Mouse (Mus musculus) liver, embryonic 12.5 days (tissue): ENCODE data around the gene Fam129c. TPM values are rescaled to one million over a fixed set of nuclear protein-coding genes. Genes with fewer than 3 reads are reported as not detected.
A peak's percentile ranks its signal among the peaks of the same experiment; 100 is the strongest.

Experiments
- ATAC-seq: fragments of 200-750 bp; cut with Nextera tagmentation; 2 replicates; pipeline ENCODE4 v1.8.0; 2017; ENCODE audit warnings: moderate number of reproducible peaks, mild to moderate bottlenecking, moderate library complexity
- H3K27ac ChIP-seq: fragments of 300-500 bp; sonication (generic); 2 replicates; pipeline ENCODE4 v1.5.1; 2016; ENCODE audit warnings: mild to moderate bottlenecking
- H3K27me3 ChIP-seq: fragments of 300-500 bp; sonication (generic); replicated peaks from 2 replicates; pipeline ENCODE4 v1.6.1; 2016; ENCODE audit warnings: mild to moderate bottlenecking, moderate library complexity
- H3K36me3 ChIP-seq: fragments of 300-500 bp; sonication (generic); 2 replicates; pipeline ENCODE4 v1.6.1; 2016; ENCODE audit warnings: mild to moderate bottlenecking, moderate library complexity
- H3K4me1 ChIP-seq: fragments of 300-500 bp; sonication (generic); 2 replicates; pipeline ENCODE4 v1.6.1; 2016
- H3K4me2 ChIP-seq: fragments of 300-500 bp; sonication (generic); 2 replicates; pipeline ENCODE4 v1.6.1; 2016; ENCODE audit warnings: mild to moderate bottlenecking, moderate library complexity
- H3K4me3 ChIP-seq: fragments of 300-500 bp; sonication (generic); 2 replicates; pipeline ENCODE4 v1.5.1; 2016; ENCODE audit warnings: mild to moderate bottlenecking, moderate library complexity
- H3K9ac ChIP-seq: fragments of 300-500 bp; sonication (generic); 2 replicates; pipeline ENCODE4 v1.6.1; 2016; ENCODE audit warnings: mild to moderate bottlenecking, moderate library complexity
- H3K9me3 ChIP-seq: fragments of 300-500 bp; sonication (generic); replicated peaks from 2 replicates; pipeline ENCODE4 v1.6.1; 2016; ENCODE audit warnings: mild to moderate bottlenecking, moderate library complexity
- WGBS: fragments of 180-500 bp; shearing (Covaris S2); methylation state at CpG from one replicate; pipeline ENCODE4 v1.1.7; 2016; ENCODE audit not compliant: insufficient replicate concordance; 5-methylcytosine and 5-hydroxymethylcytosine counted together
- polyA plus RNA-seq: library from polyadenylated mRNA; unstranded; fragments of >200 nt; fragmentation: Nextera tagmentation; extraction: Ambion mirVana; gene quantifications from 2 replicates; pipeline ENCODE4 v1.2.1, GENCODE M21; 2016

Gene Fam129c
- 1.3 and 2.3 TPM in 2 replicates for polyA plus RNA-seq

DNA sequence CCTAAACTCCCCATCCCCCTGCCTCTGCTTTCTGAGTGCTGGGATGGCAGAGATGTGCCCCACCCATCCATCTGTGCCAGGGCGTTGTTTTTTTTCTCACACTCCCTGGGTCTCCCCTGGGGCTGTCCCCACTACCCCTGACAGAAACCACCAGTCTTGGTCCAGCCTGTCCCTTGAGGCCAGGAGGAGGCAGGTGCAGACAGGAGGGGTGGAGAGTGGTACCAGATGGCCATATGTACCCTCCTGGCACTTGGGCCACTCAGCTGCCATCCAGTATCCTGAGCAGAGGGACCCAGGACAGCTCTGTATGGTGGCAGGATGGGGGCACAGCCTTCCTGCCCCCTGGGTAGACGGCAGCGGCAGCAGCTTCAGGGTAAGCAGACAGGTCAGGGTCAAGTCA, at the start of gene Fam129c:
Gene Fam129c, plus strand, starts transcription at position 198 of the 400 bp plus-strand sequence.
- Histone ChIP-seq H3K36me3 (peaks cover 16% of the 10 kb centered on the region), H3K27me3 (peaks cover 33% of the 10 kb centered on the region), H3K4me2 (no peak within 1 kb of the TSS), H3K4me3 (no peak within 1 kb of the TSS), H3K4me1 (peaks cover 47% of the 10 kb centered on the region), H3K9ac (no peak within 1 kb of the TSS), H3K9me3 (no peaks in the 10 kb centered on the region), H3K27ac (no peak within 1 kb of the TSS)
- no peak for ATAC-seq
- 76% methylated on average over 3 of the region's 3 CpGs for WGBS

DNA sequence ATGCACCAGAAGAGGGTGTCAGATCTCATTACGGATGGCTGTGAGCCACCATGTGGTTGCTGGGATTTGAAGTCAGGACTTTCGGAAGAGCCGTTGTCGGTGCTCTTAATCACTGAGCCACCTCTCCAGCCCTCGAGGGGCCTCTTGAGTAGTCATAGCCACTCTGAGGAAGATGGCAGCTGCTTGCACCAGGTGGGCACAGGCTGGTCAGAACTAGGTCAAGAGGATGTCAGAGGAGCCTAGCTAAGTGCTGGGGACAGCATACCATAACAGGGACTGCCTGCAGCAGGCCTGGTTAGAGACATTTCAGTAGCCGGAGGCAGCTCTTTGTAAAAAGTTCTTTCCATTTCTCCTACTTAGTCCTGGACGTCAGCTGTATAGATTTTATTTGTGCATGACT, 46.7 kb upstream of the Fam129c start:
- 68% methylated on average over 7 of the region's 7 CpGs for WGBS

GRCm38 (mm10) chr8:71552770-71553169, 44.7 kb upstream of the Fam129c start:
- no peak for ATAC-seq
- 64% methylated on average over 6 of the region's 6 CpGs for WGBS

More for the DNA sequence above, 46.7 kb upstream of the Fam129c start:
- Histone ChIP-seq H3K4me2 (no peak overlapping the region), H3K4me1 (peaks cover 23% of the 10 kb centered on the region), H3K27me3 (0 out of 2 replicates have a peak, but pooled peaks cover 5% of the 10 kb centered on the region), H3K27ac (no peak overlapping the region), H3K36me3 (peaks cover 28% of the 10 kb centered on the region), H3K9me3 (no peaks in the 10 kb centered on the region), H3K9ac (no peak overlapping the region), H3K4me3 (no peak overlapping the region)
- ATAC-seq, result no peak

GRCm38 (mm10) chr8:71554001-71554400, 43.4 kb upstream of the Fam129c start:
- H3K4me1 ChIP-seq, result peaks cover 38% of the 10 kb centered on the region
- ATAC-seq, result no peak
- no peak overlapping the region for H3K27ac ChIP-seq
- no peak overlapping the region for H3K4me2 ChIP-seq
- H3K36me3 ChIP-seq, result no peaks in the 10 kb centered on the region
- H3K27me3 ChIP-seq, result peaks cover 36% of the 10 kb centered on the region
- no peak overlapping the region for H3K9ac ChIP-seq
- WGBS, result 56% methylated on average over 6 of the region's 6 CpGs
- no peak overlapping the region for H3K4me3 ChIP-seq
- H3K9me3 ChIP-seq, result no peaks in the 10 kb centered on the region

More at GRCm38 (mm10) chr8:71552770-71553169, 44.7 kb upstream of the Fam129c start:
- H3K27me3 ChIP-seq, result peaks cover 24% of the 10 kb centered on the region
- no peaks in the 10 kb centered on the region for H3K9me3 ChIP-seq
- peaks cover 25% of the 10 kb centered on the region for H3K4me1 ChIP-seq
- H3K36me3 ChIP-seq, result peaks cover 10% of the 10 kb centered on the region
- H3K9ac ChIP-seq, result no peak overlapping the region
- H3K4me2 ChIP-seq, result no peak overlapping the region
- H3K4me3 ChIP-seq, result no peak overlapping the region
- no peak overlapping the region for H3K27ac ChIP-seq

DNA sequence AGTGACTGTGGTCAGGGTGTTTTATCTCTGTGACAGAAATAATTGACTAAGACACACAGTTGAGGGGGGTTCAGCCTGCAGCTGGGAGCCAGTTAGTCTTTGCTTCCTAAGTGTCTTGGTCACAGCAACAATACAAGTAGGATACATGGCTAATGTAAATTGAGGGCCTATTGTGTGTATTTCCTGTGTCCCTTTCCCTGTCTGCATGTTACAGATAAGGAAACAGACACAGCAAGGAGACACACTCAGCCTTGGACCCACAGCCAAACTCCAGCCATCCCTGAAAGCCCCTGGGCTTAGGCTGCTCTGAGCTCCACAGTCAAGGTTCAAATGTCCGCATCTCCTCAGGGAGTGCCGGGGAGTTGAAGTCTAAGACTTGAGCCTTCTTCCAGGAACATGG, 42.8 kb upstream of the Fam129c start:
- no peaks in the 10 kb centered on the region for H3K36me3 ChIP-seq
- 0 out of 2 replicates have a peak overlapping the region, but pooled peaks have one; percentile 18 for H3K27ac ChIP-seq
- ATAC-seq, result no peak
- WGBS, result 68% methylated on average over 2 of the region's 2 CpGs
- H3K4me2 ChIP-seq, result no peak overlapping the region
- no peak overlapping the region for H3K9ac ChIP-seq
- peaks cover 44% of the 10 kb centered on the region for H3K4me1 ChIP-seq
- no peaks in the 10 kb centered on the region for H3K9me3 ChIP-seq
- no peak overlapping the region for H3K4me3 ChIP-seq
- H3K27me3 ChIP-seq, result peaks cover 43% of the 10 kb centered on the region

DNA sequence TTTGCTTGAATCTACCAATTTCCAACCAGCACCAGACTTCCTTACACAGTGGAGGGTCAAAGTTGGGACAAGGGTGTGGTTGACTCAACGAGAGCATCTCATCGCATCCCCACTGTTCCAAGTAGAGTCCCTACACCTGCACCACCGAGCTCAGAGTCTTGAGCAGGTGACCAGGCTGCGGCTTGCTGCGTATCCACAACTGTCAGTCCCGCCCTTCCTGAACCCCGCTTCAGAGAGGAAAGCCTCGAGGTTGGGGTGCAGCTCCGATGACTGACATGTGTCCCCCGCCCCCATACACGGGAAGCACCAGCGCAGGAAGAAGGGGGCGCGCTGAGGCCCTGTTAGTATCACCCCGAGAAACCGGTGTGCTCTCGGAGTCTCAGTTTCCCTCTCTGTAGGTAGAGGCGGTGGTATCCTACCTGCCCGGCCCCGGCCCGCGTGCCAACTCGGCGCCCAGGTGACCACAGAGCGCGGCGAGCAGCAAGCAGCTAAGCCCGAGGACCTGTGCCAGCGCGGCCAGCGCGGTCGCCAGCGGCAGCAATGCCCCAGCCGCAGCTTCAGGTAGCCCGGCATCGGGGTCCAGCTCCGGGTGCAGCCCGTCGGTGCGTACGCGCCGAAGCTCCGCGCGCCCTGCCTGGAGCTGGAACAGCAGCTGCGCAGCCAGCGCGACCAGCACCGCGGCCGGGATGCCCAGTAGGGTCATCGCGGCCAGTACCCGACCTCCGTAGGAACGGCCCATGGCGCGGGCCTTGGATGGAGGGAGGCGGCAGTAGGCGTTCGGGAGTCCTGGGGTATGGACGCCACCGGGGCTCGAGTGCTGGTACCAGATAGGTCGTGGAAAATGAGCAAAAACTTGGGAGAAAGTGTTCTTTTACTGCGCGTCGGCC, 39.1 kb upstream of the Fam129c start, which contains the start of gene Tmem221:
Gene Tmem221, minus strand, starts transcription at position 801 of the 887 bp plus-strand sequence.
- WGBS, result 8% methylated on average over 70 of the region's 70 CpGs
- peak; percentile 19; the same call in 1 of the 2 replicates for ATAC-seq
- H3K4me1 ChIP-seq, result peaks cover 78% of the 10 kb centered on the region
- H3K27ac ChIP-seq, result peak within 1 kb of the TSS; percentile 83
- no peaks in the 10 kb centered on the region for H3K36me3 ChIP-seq
- H3K9me3 ChIP-seq, result no peaks in the 10 kb centered on the region
- peak within 1 kb of the TSS; percentile 63 for H3K4me3 ChIP-seq
- peak within 1 kb of the TSS; percentile 93 for H3K4me2 ChIP-seq
- H3K27me3 ChIP-seq, result peaks cover 65% of the 10 kb centered on the region
- peak within 1 kb of the TSS; percentile 68 for H3K9ac ChIP-seq

DNA sequence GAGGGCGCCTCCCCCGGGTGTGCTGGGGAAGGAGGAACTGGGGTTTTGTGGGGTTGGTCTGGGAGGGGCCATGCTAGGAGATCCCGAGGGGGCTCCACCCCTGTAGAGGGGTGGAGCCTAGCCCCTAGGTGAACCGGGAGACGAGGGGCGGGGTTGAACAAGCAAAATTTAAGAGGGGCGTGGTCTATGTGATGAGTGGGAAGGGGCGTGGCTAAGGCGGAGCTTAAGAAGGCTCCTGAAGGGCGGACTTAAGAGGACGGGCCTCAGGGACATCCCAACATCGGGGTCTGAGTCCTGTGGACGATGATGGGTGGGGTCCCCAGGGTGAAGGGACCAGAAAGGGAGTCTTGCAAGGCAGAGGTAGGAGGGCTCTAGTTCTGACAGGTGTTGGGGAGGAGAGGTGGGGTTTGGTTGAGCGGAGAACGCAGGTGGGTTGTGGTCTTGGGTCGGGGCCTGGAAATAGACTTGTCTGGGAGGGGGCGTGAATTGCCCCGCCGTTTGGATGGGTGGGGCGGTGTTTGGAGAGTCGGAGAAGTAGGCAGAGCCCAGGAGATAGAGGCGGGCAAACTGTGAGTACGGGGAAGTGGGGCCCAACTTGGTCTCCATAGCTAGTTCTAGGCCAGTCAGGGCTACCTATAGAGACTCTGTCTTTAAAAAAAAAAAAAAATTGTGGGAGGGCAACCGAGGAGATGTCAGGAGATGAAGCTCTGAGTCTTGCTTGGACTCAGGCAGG, 38.3 kb upstream of the Fam129c start:
- peaks cover 3% of the 10 kb centered on the region for H3K9me3 ChIP-seq
- H3K9ac ChIP-seq, result peak overlapping the region; percentile 68
- WGBS, result 2% methylated on average over 24 of the region's 24 CpGs
- no peaks in the 10 kb centered on the region for H3K36me3 ChIP-seq
- H3K27ac ChIP-seq, result peak overlapping the region; percentile 83
- peaks cover 71% of the 10 kb centered on the region for H3K27me3 ChIP-seq
- peak overlapping the region; percentile 63 for H3K4me3 ChIP-seq
- H3K4me1 ChIP-seq, result peaks cover 70% of the 10 kb centered on the region
- H3K4me2 ChIP-seq, result peak overlapping the region; percentile 93
- peak; percentile 79 for ATAC-seq

DNA sequence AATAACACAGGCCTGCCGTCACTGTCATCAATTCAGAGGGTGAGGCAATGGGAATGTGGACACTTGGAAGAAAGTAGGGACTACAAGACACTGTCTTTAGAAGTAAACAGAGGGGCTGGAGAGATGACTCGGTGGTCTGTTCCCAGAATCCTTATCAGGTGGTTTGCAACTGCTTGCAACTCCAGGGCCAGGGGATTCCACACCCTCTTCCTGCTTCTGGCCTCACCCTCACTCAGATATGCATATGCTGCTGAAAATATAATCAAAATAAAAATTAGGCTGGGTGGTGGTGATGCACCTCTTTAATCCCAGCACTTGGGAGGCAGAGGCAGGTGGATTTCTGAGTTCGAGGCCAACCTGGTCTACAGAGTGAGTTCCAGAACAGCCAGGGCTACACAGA, 37.4 kb upstream of the Fam129c start:
- Histone ChIP-seq H3K4me3 (peak overlapping the region; percentile 63; the same call in 1 of the 2 replicates), H3K9me3 (peaks cover 8% of the 10 kb centered on the region), H3K9ac (peak overlapping the region; percentile 64; the same call in 1 of the 2 replicates), H3K36me3 (no peaks in the 10 kb centered on the region), H3K27ac (peak overlapping the region; percentile 83), H3K4me1 (peaks cover 61% of the 10 kb centered on the region), H3K4me2 (peak overlapping the region; percentile 93), H3K27me3 (peaks cover 72% of the 10 kb centered on the region)
- 33% methylated on average over 3 of the region's 3 CpGs for WGBS
- peak; percentile 61 for ATAC-seq

DNA sequence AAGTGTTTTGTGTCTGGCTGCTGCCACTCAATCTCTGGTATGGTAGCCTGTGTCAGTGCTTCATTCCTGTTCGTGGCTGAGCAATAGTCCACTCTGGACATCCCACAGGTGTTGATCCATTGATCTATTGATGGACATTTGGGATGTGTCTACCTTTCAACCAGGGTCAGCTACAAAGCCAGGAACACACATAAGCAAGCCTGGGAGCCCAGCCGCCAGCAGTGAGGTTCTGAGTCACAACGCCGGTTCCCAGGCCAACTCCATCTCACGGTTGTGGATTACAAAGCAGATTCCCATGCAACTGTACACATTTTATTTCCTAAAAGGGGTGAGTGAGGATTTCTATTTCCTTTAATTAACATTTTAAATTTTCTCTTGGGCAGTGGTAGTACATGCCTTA, 36.7 kb upstream of the Fam129c start:
- Histone ChIP-seq H3K4me3 (no peak overlapping the region), H3K4me1 (peaks cover 55% of the 10 kb centered on the region), H3K4me2 (peak overlapping the region; percentile 93), H3K27me3 (peaks cover 72% of the 10 kb centered on the region), H3K9ac (no peak overlapping the region), H3K27ac (peak overlapping the region; percentile 83), H3K36me3 (no peaks in the 10 kb centered on the region), H3K9me3 (peaks cover 8% of the 10 kb centered on the region)
- 87% methylated on average over 5 of the region's 5 CpGs for whole genome bisulfite sequencing
- ATAC-seq, result no peak

GRCm38 (mm10) chr8:71561401-71561800, 36.0 kb upstream of the Fam129c start:
- peak overlapping the region; percentile 27; the same call in 1 of the 2 replicates for H3K4me2 ChIP-seq
- WGBS, result 4% methylated on average over 15 of the region's 15 CpGs
- H3K27me3 ChIP-seq, result peaks cover 73% of the 10 kb centered on the region
- no peak overlapping the region for H3K9ac ChIP-seq
- peaks cover 8% of the 10 kb centered on the region for H3K9me3 ChIP-seq
- H3K4me3 ChIP-seq, result no peak overlapping the region
- H3K27ac ChIP-seq, result no peak overlapping the region
- ATAC-seq, result no peak
- H3K36me3 ChIP-seq, result no peaks in the 10 kb centered on the region
- H3K4me1 ChIP-seq, result peaks cover 55% of the 10 kb centered on the region

GRCm38 (mm10) chr8:71562751-71563150, 34.7 kb upstream of the Fam129c start:
- Histone ChIP-seq H3K4me2 (peak overlapping the region; percentile 62), H3K9ac (peak overlapping the region; percentile 12; the same call in 1 of the 2 replicates), H3K27ac (no peak overlapping the region), H3K4me3 (peak overlapping the region; percentile 31), H3K4me1 (peaks cover 53% of the 10 kb centered on the region), H3K36me3 (no peaks in the 10 kb centered on the region), H3K27me3 (peaks cover 70% of the 10 kb centered on the region), H3K9me3 (peaks cover 8% of the 10 kb centered on the region)
- 2% methylated on average over 33 of the region's 33 CpGs for WGBS
- ATAC-seq, result no peak
